Mouse (Mus musculus) monocyte, adult 2 months (primary cell): ENCODE data around the gene St6galnac5.

ENCODE experiments used
- DNase-seq, 2 experiments: peaks; one replicate each; pipeline ENCODE4 v3.0.0; 2022; ENCODE audit warnings: low spot score in 2 of 2, low read depth in 1 of 2

Gene St6galnac5

GRCm38 (mm10) chr3:152872054-152872453 is 110.0 kb downstream of the St6galnac5 start:
- no peak for DNase-seq

GRCm38 (mm10) chr3:152867654-152868525 is 114.2 kb downstream of the St6galnac5 start:
- no peak for DNase-seq

GRCm38 (mm10) chr3:152866035-152866965 is 115.7 kb downstream of the St6galnac5 start:
- no peak for DNase-seq

- DNase-seq, result no peak
These were observed 120.1 kb downstream of the St6galnac5 start for GRCm38 (mm10) chr3:152861978-152862377.

DNA sequence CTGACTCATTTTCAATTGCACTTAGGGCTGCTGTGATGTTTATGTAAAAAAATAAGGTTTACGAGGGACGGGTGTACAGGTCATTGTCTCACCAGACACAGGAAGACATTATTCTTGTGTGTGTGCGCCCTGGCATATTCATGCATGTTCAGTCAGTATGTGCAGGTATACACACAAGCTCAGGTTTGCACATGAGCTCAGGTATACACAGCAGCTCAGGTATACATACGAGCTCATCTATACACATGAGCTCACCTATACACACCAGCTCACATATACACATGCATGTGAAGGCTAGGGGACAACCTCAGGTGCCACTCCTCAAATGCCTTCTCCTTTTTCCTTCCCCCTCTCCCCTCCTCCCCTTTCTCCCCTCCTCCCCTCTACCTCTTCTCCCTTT is 120.6 kb downstream of the St6galnac5 start:
- DNase-seq, result no peak

GRCm38 (mm10) chr3:152856095-152856494 is 126.0 kb downstream of the St6galnac5 start:
- no peak for DNase-seq

- DNase-seq, result no peak
These were observed 126.9 kb downstream of the St6galnac5 start for GRCm38 (mm10) chr3:152855006-152855614.

GRCm38 (mm10) chr3:152843925-152844324 is 138.1 kb downstream of the St6galnac5 start:
- DNase-seq, result no peak

GRCm38 (mm10) chr3:152842648-152843047 is 139.4 kb downstream of the St6galnac5 start:
- DNase-seq, result no peak

GRCm38 (mm10) chr3:152841264-152841663 is 140.8 kb downstream of the St6galnac5 start:
- no peak for DNase-seq

DNA sequence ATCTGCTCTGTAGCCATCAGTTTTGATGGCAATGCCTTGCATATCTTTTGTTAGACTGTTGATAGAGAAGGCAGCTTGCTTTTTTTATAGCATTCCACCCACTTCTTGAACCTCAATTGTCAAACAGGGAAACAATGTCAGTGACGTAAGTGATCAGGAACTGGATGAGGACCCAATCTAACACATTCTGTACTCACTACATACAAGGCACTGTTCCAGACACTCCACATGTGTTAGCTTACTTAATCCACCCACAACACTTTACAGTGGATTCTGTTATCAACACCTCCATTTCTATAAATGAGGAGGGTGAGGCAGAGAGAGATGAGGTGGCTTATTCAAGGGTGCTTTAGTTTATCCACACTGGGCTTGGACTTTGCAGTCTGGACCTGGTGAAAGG is 144.1 kb downstream of the St6galnac5 start:
- DNase-seq, result no peak

GRCm38 (mm10) chr3:152837407-152837806 is 144.6 kb downstream of the St6galnac5 start:
- DNase-seq, result no peak

GRCm38 (mm10) chr3:152832436-152832835 is 149.6 kb downstream of the St6galnac5 start:
- no peak for DNase-seq

GRCm38 (mm10) chr3:152831974-152832373 is 150.1 kb downstream of the St6galnac5 start:
- DNase-seq, result no peak

GRCm38 (mm10) chr3:152831377-152831776 is 150.7 kb downstream of the St6galnac5 start:
- no peak for DNase-seq

GRCm38 (mm10) chr3:152821202-152821601 is 160.8 kb downstream of the St6galnac5 start:
- DNase-seq, result no peak

GRCm38 (mm10) chr3:152820406-152820805 is 161.6 kb downstream of the St6galnac5 start:
- no peak for DNase-seq

DNA sequence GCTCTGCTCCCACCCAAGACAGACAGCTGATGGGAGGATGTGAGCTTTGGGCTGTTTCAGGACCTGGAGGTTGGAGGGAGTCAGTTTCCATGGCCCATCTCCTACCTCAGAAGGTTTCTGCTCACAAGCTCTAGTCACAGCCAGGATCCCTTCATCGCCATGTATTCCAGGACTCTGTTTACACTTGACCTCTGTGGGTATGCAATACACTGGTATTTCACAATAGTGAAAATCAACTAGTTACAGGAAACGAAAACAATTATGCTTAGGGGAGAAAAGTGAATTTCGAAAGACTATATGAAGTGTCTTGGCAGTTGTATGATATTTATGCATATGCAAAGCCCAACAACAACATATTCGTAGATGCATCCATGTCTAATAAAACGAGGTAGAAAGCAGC is 166.9 kb downstream of the St6galnac5 start:
- DNase-seq, result no peak

DNA sequence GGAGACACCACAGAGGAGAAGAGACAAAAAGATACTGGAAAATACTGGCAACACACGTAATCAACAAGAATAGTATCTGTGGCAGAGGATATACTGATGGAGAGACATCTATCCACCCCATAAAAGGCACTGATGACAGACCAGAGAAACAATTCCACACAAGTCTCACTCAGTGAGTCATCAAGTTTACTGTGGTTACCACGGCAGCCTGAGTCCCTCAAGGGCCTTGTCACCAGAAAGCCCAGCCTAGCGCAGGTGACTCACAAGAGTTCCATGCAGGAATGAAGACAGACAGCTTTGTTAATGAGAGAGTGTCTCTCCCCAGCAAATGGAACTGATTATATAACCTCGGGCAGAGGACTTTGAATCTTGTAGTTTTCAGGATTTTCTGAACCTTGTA is 168.1 kb downstream of the St6galnac5 start:
- no peak for DNase-seq

DNA sequence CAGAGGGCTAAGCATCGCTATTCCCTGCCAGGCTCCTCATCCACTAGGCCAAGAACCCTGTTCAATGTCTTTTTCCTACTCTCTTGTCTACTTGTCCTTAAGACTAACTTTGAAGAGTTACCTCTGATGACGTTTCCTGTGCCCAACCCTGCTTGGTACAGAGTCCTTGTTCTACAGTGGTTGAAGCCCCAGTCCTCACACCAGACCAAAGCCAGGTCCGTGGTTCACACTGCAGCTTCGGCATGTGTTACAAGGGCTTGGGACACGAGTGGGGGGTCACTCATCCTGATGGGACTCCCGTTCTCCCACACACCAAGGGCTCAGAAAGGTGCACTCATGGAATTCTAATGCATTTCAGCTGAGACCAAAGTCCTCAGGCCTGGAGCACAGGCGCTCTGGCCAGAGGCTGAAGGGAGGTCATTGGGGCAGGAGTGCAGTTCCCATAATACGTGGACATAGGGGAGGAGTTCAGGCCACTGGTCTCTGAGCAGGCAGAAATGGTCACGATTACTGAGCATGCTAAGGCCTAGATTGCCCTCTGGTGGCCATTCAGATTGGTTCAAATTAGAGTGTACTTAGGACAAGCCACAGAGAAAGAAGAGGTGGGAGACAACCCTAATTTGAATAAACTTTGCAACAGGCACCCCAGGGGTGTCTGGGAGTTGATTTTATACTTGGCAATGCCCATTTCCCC is 182.2 kb downstream of the St6galnac5 start:
- DNase-seq, result no peak

- no peak for DNase-seq
These were observed 184.7 kb downstream of the St6galnac5 start for GRCm38 (mm10) chr3:152797354-152797753.
